Mouse (Mus musculus): ENCODE data around the gene Flywch2.
"Not testable (repeated sequence)": the region's sequence is repeated elsewhere in the genome, so short reads cannot be mapped to it uniquely, and the experiment has no call there.

Flywch2 gene

DNA sequence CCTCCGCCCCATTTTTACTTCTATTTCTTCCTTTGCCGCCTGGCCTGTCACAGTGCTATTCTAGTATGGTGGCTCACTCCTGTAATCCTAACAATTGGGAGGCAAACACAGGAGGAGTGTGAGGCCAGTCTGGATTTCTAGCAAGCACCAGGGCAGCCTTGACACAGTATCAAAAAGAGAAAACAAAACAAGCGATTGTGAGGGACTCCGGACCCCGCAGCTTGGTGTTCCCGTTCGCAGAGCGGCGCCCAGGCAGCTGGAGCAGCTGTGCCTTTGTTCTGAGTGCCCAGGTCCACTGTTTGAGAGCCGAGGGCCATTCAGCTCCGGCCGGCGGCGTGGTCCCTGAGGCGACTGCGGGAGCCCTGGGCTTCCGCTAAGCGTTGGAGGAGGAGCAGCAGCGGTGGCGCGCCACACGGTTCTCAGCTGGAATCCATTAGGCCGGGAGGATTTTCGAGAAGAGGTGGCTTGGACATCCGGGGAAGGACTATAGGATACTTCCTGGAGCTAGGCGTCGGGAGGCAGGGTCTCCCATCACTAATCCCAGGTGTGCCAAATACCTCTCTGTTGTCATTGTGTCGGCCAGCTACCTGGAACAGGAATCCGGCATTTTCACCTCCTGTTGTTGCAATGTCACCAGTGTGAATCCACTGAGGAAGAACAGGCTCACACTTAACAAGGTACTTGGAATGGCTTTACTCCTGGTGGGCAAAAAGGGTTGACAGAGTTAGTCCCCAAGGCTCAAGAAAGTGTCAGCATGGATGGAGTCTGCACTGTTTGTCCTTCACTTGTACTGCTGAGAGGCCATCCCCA, 4.6 kb upstream of the Flywch2 start, which contains the start of gene Srrm2:
Srrm2 (plus strand) TSS at position 264 of the 810 bp plus-strand sequence.
- peak; percentile 61 for DNase-seq

DNA sequence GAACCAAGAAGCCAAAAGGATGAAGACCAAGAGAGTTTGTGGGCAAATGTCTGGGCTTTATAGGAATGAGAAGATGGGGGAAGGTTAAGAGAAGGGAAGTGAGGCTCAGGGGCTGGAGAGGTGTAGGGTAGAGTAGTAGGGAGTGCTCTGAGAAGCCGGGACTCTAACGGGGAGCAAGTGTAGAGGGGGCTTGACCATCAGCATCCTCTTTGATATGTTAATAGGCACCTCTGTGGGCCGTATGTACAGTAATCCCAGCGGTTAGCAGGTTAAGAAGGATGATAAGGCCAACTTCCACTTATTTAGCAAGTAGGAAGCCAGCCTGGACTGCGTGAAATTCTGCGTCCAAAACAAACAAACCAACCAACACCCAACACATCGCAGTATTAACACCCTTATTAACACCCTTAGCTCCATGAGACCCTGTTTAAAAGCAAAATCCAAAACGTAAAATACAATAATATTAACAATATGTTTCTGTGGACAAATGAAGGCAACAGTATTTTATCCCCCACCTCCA, 3.9 kb upstream of the Flywch2 start:
- DNase-seq, result no peak

DNA sequence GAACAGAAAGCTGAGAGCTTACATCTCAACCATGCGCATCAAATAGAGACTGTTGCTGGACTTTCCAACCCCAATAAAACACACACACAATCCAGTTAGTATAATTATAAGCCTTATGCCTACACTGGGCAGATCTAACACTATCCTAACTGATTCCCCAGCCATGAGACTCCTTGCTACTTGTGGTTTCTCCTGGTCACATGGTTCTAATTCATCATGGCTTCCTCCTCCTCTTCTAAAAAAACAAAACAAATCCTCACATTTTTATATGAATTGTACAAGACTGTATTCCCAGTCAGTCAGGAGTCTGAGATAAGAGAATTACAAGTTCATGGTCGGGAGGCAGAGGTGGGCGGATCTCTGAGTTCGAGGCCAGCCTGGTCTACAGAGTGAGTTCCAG, 3.1 kb upstream of the Flywch2 start:
- DNase-seq, result no peak

DNA sequence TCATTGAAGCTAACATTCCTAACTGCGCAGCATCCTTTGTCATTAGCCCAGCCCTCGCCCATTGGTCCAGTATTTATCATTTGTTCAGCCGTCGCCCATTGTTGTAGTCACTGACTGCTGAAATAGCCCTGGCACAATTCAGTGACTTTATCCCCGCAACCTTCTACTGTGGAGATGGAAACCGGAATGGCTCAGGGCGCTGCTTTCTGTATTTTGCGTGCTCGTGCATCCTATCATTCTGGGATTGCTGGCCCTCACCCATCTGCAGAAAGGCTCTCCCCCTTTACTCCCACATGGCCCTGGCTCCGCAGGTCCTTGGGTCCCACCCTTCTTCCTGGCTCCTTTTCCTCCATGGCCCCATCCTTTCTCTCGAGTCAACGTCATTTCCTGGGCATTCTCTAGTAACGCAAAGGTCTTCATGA, 640 bp upstream of the Flywch2 start:
- DNase-seq, result peak; percentile 60

DNA sequence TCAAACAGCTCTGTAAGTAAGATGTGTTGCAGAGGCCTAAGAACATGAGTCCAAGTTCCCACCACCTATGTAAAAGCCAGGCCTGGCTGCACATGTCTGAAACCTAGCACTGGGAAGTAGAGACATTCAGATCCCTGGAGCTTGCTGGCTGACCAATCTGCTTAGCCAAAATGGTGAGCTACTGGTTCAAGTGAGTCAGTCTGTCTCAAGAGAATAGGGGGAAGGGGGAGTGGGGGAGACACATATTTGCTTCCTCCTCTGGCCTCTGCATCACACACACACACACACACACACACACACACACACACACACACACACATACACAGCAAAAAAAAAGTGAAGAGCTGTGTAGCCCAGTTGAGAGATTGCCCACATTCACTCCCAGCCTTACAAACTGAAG, 2.5 kb downstream of the Flywch2 start:
- no peak for DNase-seq

DNA sequence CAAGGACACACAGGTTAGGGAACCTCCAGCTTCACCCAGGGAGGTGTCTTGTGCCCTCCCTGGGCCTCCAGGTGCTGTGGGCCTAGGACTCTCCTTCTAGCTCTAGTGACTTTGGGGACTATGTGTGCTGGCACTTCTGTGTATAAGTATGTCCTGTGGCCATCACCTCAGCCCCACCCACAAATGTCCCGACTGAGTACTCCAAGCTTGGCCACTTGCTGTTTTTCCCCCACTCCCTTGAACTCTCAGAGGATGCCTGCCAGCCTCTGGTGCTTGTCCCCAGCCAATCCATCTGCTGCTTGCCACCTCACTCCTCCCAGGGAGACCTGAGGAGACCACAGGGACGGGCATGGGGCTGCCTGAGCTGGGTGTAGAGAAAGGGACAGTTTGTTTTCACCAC, 7.4 kb downstream of the Flywch2 start:
- DNase-seq, result no peak

DNA sequence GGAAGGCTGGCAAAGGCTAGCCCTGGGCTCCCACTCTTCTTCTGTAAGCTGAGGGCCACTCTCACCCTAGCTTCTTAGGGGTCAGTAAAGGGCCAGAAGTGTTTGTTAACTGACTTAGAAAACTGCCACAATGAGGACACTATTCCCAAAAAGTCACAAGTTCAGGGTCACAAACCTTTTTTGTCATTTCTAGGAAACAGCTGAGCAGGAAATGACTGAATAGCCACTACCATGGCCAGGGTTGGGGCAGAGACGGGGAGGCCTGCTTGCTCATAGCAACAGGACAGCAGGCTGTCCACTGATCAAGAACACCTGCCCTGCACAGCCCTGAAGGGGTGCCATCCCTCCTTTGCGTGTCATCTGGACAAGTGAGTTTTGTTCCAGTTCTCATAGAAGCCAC, 8.7 kb downstream of the Flywch2 start:
- DNase-seq, result no peak

DNA sequence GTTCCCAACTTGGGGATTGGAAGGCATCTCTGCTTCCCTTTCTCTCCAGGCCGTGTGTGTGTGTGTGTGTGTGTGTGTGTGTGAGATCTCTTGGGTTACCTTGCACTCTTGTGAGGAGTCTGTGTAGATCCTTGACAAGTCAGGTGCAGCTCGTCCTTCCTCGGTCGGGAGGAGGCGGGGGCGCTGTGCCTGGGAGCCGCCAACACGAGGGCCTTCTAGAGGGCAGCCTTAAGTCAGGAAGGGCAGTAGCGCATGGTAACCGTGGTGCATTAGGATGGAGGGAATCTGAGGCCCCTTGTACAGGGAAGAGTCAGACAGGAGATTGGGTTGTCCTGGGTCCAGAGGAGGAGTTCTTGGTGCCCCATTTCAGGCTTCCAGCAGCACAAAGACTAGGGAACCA, 9.7 kb downstream of the Flywch2 start:
- DNase-seq, result no peak

DNA sequence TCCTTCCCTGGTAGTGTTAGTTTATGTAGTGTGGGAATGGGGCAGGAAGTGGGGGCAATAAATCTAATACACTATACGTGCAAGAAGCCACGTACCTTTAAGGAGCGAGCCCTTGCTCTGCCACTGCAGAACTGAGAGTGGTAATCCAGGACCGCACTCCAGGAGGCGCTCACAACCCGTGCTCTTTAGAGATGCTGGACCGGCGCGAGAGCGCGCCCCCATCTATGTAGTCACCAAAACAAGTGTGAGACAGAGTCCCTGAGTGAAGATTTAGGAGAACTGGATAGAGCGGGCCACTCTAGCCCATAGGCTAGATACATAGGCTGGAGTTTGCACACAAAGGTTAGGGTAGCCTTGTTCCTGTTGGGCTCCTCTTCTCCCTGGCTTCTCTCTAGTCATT, 11.8 kb downstream of the Flywch2 start:
- peak; percentile 76 for DNase-seq

DNA sequence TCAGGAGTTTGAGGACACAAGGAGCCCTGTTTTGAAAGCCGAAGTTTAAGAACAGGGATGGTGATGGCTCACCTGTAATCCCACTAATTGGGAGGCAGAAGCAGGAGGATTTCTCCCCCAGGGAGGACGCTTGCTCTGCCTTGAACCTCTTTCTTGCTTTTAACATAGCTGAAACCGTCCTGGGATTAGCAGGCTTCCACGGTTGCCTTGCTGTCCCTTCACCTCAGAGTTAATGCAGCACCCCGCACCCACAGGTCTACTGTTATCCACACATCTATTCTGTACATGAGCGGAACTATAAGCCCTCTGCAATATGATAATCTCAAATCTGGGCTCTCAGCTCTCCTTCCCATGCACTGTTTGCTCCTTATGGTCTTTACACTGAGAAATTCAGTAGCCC, 12.2 kb downstream of the Flywch2 start:
- DNase-seq, result no peak

DNA sequence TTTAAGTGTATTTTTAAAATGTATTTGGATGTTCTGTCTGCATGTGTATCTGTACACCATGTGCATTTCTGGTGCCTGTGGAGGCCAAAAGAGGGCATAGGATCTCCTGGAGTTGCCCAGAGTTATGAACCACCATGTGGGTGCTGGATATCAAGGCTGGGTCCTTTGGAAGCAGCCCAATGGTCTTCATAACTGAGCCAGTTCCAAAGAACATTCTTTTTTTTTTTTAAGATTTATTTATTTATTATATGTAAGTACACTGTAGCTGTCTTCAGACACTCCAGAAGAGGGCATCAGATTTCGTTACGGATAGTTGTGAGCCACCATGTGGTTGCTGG, 13.7 kb downstream of the Flywch2 start:
- DNase-seq, result not testable (repeated sequence)

DNA sequence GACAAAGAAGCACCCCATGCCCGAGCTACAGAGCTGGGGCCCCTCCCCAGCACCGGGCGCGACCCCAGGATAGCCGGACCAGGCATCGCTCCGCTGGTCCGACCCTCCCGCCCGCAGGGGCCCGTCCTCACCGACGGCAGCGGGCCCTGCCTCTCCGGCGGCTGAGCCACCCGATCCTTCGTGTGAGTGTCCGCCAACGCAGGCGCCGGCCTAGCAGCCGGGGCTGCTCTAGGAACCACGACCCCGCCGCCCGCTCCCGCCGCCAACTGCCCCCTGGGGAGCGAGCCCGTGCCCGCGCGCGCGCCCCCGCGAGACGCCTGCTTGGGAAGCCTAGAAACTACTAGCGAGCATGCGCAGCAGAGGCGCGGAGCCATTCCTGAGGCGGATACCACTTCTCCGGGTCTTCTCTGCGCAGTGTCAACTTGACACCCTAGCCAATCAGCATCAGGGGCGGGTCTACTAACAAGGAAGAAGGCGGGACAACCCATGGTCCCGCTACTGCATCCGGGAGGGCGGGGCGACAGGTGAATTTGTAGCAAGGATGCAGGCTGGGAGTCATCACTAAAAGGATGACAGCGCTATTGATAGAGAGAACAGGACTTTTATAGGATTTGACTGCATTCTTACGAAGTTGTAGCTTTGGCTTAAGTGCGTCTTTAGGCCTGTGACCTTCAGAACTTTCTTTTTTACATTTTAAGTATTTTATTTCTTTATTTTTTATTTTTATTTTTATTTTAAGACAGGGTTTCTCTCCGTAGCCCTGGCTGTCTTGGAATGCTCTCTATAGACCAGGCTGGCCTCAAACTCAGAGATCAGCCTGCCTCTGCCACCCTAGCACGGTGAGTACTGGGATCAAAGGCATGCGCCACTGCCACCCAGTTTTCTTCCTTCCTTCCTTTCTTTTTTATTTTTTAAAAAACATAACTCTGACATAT, 14.3 kb downstream of the Flywch2 start, which contains the start of gene Flywch1:
Flywch1 (minus strand) TSS at position 319 of the 935 bp plus-strand sequence.
- DNase-seq, result peak; percentile 99

DNA sequence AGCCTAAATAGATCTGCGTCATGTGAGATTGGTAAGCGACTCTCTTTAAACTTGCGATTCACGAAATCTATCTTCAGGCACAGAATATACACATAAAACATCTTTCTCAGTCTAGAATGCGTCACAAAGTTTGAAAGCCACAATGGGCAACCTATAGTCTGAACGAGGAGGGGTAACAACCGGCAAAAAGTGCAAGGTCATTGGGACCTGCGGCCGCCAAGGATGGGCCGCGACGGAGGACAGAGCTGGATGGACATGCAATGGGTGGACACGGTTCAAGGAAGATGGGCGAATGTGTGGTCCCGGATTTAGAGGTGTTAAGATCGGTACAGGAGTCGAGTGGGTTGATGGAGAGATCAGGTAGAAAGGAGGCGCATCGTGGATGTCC, 15.0 kb downstream of the Flywch2 start:
- DNase-seq, result no peak

DNA sequence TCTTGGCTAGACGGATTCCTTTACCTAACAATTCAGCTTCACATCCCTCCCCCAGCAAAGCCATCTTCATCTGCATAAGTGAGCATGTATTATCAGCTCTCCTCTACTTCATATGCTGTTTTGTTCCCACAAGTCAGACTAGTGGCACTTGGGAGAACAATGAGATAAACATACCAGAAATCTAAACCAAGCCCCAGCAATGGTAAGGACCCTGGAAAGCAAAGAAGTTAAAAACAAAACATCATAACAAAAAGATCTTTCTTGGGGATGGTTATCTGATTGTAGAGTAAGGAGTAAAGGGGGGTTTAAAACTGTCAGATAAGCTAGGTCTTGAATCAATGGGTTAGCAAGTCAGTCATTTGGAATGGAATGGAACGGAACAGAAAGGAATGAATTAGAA, 15.4 kb downstream of the Flywch2 start:
- no peak for DNase-seq

DNA sequence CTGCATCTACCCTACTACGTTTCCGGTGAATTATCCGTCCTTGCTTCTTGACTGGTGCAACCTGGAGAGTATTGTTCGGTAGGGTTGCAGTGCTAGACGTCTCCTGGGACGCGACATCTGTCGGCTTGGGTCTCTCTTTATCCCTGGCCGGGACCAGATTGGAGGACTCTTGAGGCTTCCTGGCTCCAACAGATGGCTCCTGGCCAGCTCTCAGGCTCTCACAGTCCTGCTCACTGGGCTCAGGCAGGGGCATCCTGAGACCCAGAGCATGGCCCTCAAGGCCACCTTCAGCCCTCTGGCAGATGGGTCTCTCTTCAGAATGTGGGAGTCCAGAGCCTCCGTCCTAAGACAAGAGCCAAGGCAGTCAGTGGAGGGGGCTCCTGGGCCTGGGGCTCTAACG, 22.9 kb downstream of the Flywch2 start:
- DNase-seq, result no peak

DNA sequence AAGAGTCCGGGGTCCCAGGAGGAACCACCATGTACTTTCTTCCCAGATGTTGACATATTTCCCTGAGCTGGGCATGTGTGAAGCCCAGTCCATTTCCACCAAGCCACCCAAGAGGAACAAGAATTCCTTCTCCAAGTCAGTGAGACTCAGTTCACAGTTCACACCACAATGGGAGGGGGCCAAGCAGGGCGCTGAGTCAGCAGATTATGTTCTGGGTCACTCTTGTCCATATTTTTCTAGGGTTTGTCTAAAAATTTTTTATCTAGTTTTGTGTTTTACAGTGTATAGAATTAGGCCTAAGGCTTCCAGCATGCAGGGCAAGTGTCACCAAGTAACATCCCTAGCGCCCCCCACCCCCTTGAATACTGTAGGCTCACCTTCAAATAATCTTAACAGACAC, 24.7 kb downstream of the Flywch2 start:
- no peak for DNase-seq

DNA sequence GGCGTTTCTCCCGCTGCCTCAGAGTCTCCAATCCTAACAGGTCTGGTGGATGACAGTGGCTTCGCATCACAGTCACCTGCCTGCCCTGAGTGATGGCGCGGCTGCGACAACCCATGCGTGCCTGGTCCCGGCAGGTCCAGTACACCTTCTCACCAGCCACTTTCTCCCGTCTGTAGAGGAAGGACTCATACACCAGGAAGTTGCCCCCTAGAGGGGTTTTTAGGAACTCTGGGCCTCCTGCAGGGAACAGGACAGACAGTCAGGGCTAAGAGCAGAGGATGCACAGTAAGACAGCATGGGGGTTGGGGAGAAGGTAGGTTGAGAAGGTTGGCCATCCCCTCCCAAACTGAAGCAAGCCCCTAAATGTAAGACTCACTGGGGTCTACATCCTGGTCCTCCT, 25.6 kb downstream of the Flywch2 start:
- DNase-seq, result no peak

DNA sequence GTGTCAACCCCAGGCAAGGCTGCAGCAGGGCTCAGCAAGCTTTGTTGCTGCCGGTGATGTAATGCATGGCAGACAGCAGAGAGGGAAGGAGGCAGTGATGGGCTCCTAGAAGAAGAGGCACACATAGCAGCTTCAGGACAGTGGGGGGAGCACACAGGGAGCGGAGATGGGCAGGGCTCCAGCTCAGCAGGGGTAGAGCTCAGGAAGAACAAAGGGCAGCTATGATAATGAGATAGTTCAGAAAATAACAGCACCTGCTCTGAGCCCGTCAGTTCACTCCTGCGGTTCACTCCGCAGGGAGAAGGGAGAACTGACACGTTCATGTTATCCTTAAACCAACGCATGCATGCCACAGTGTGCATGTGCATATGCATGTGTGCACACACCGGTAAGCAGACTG, 27.1 kb downstream of the Flywch2 start:
- DNase-seq, result no peak

DNA sequence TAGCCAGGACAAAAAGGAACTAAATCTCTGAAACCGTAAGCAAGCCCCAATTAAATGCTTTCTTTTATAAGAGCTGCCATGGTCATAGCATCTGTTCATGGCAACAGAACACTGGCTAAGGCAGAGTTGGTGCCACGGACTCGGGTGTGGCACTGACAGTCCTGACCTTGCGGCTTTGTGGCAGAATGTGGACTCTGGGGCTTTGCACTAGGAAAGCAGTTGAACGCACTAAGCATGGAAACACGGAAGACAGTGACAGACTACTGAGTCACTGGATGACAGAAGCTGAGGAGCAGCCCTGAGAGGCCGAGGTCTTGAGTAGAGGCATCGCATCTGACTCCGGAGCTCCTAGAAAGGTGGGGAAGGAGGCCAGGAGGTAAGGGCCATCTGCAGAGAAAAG, 28.3 kb downstream of the Flywch2 start:
- no peak for DNase-seq

DNA sequence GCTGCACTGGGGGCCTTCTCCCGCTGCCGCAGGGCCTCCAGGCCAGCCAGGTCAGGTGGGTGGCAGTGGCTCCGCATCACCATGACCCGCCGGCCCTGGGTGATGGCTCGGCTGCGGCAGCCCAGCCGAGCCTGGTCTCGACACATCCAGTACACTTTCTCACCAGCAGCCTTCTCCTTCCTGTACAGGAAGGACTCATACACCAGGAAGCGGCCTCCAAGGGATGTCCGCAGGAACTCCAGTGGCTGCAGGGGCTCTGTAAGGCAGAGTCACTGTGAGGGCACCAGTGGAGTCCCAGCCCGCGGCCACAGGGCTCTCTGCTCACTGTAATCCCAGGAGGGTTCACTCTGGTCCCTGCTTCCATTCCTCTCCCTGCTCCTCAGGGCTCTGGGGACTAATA, 30.2 kb downstream of the Flywch2 start:
- DNase-seq, result no peak

DNA sequence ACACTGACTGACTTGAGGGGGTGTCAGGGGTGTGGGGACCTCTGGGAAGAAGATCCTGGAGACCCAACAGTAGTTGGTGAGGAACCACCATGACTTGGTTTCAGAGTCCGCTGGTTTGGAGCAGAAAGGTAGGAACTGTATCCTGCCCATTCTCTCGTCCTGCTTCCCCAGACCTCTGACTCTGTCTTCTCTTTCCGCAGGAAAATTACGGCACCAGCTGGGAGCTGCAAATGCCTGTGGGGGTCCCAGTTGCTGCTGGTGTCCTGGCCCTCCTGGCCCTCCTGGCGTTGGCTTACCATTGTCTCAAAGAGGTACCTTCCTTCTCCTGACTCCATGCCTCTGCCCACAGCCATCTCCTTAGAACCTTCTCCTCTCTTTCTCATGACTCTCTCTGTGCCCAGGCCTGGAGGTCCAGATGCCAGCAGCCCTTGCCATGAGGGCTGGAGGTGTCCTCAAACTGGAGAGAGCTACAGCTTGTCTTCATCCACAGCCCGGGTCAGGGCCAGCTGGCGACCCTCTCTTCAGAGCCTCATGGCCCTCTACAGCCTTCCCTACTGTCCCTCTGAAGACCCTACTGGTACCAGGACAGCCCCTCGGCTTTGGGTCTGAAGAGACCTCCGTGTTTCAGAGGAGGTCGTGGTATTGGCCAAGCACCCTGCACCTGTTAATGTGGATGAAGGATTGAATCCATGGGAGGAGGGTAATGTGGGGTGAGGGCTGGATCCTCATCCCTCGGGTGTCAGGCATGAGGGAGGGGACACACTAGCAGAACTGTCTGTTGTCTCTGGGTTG, 36.3 kb downstream of the Flywch2 start:
- DNase-seq, result no peak

DNA sequence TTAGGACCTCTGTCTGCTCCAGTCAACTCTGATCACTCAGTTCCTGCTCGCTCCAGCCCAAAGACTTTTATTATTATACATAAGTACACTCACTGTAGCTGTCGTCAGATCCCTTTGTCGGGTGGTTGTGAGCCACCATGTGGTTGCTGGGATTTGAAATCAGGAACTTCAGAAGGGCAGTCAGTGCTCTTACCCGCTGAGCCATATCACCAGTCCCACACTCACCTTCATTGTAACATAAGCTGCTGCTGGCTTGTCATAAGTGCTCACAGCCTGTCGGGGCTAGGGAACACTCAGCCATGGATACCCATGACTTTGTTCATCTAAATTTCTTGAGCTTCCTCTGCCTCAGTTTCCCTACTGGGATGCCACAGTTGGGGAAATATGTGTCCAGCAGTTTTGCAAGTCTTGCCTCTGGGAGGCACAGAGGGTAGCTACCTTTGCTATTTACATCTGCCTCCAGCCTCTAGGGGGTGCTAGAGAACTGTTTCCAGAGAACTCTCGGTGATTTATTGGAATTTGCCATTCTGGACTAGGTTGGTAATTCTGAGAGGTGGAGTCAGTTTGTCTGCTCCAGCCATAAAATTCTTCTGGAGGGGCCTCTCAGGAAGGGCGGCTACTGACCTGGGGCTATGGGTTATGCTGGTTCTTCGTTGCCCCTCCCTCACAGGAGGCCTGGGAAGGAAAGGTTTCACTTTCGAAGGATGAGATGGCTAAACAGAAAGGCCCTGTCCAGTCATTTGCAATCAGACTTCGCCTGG, 37.1 kb downstream of the Flywch2 start:
- peak; percentile 69 for DNase-seq
